Mouse (Mus musculus): Measurements from ENCODE around the gene Skil. TPM values are rescaled to one million over a fixed set of nuclear protein-coding genes. Genes with fewer than 3 reads are reported as not detected.

The Skil gene
- 10 to 100 TPM; 13.6 to 14.0 TPM for total RNA-seq (2021)
- long read RNA-seq, experiment 1, full-length matches to known transcripts: 1 of 3 reads
- long read RNA-seq, experiment 1, partial matches to known transcripts: 1 of 3 reads
- long read RNA-seq, experiment 1, other reads (novel, unspliced or antisense): 1 of 3 reads
- long read RNA-seq, experiment 2, full-length matches to known transcripts: 1 of 2 reads
- long read RNA-seq, experiment 2, partial matches to known transcripts: 0 of 2 reads
- long read RNA-seq, experiment 2, other reads (novel, unspliced or antisense): 1 of 2 reads

DNA sequence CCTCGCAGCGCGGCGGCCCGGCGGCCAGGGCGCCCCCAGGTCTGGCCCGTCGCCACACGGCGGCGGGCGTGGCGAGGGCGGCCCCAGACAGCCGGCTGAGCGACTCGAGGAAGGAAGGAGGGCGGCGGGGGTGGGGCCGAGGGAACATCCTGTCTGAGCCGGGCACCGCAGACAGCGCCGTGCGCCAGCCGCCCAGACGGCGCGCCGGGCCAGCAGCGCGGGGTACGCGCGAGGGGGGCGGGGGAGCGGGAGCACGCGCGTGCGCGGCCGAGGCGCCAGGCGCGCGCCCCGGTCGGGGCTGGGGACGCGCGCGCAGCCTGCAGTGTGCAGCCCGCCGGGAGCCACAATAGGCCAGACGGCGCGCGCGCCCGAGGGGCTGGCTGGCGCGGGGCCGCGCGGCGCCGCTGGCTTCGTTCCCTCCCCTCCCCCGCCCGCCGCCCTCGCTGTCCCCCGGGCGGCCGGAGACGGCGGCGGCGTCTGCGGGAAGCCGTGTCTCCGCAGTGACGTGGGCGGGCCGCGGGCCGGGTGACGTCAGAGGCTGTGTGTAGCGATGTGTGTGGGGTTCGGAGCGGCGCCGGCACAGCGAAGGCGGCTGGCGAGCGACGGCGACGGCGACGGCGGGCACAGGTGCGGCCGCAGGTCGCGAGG lies at the start of gene Skil:
TSS of gene Skil (plus strand) at position 528 of the 648 bp plus-strand sequence.
- peak; percentile 94 to 97 for DNase-seq

GRCm38 (mm10) chr3:31047263-31047662 lies 47.6 kb upstream of the Skil start:
- peak in 1 of 2 experiments; percentile 18 for DNase-seq

GRCm38 (mm10) chr3:31049087-31049486 lies 45.8 kb upstream of the Skil start:
- DNase-seq: no peak

GRCm38 (mm10) chr3:31050375-31050774 lies 44.5 kb upstream of the Skil start:
- no peak for DNase-seq

DNA sequence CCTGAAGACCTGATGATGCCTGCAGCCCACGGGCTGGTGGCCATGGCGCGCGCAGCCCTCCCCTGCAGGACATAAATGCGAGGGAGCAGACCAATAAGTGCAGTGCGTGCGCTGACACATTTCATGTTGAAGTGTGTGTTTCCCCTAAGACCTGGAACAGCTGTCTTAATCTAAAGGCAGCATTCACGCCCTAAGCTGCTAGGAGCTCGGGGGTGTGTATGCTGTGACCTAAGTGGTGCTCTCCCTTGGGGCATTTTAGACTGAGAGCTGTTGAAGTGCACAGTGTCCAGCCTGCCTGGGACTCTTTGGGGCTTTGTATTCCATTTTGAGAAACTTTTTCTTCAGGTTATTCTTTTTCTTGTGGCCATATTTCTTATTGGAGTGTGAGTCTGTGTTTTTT lies 43.1 kb upstream of the Skil start:
- no peak for DNase-seq

DNA sequence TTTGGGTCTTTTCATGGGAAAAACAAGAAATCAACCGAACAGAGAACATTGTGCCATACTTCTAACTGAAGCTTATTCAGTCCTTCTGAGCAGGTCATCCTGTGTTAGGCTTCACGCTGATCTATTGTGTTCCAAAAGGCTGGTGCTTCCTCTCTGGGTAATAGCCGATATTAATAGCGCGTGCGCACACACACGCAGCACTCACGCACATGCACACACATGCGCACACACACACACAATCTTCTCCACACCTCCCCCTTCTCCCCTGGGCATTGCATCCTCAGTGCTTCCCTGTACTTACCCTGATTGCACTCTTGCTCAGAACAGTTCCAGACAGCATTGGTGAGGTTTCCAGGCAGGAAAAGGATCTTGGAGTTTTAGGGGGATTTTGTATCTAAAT lies 41.7 kb upstream of the Skil start:
- DNase-seq: no peak

DNA sequence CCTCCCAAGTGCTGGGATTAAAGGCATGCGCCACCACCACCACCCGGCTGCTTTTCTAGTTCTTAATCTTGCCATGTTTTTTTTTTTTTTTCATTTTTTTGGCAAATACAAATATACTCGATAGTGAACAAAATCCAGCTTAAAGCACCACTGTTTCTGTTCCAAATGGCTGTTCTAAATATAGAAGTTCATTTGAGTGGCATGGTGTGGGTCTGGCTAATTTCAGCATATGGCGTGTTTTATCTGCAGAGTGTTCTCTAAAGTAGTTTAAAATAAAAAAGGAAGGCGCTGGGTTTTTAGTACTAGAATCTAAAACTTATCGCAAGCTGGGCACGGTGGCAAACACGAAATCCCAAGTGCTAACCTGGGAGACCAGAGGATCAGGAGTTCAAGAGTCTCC lies 40.0 kb upstream of the Skil start:
- peak in 1 of 2 experiments; percentile 7 for DNase-seq

DNA sequence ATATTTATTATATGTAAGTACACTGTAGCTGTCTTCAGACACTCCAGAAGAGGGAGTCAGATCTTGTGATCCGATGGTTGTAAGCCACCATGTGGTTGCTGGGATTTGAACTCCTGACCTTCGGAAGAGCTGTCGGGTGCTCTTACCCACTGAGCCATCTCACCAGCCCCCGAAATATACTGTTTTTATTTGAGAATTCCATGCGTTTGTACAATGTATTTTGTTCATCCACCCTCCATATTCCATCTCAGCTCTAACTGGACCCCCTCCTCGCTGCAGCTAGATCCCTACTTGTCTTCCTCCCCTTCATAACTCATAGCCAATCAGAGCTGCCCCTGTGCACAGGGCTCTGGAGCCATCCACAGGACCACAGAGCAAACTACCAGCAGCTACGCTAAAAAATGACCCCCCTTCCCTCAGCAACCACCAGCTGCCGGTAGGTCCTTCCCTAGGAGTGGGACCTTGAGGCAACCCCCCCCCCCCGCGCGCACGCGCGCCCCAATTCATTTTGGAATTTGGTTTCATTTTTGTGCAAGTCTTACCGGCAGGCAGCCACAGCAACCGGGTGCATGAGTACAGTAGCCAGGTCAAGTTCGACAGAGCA lies 38.7 kb upstream of the Skil start:
- DNase-seq: peak; percentile 44 to 58

DNA sequence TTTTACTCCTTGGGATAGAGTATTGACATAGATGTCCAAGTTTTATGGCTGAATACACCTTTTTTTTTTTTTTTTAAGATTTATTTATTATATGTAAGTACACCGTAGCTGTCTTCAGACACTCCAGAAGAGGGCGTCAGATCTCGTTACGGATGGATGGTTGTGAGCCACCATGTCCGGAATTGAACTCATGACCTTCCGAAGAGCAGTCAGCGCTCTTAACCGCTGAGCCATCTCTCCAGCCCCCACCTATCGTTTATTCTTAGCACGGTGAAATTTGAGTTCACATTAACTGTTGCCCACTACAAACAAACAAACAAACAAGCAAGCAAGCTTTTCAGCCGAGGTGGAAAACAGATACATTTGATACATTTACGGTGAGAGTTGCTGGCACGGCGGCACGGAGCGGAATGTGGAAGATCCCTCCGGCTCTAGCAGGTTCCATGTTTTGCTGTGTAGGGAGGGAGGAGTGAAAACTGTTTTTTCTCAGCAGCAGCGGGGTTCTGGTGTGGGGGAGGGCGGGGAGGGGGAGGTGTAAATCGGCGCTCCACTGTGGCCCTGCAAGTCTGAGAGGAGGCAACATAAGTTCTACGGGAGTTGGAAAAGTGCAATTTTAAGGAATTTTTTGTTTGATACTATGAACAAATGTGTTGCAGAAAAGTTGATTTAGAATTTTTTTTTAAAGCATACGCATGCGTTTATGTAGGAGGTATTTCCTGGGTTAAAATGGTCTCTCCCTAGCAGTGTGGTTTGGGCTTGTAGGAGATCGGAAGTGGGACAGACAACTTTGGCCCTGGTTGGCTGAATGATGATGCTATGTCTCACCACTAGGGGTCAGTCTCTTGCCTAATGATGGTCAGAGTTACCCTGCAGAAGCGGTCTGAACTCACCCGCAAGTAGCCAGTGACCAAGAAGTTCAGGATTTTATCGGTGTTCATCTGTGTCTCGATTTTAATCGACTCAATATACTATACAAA lies 37.9 kb upstream of the Skil start:
- peak; percentile 86 to 93 for DNase-seq

GRCm38 (mm10) chr3:31060745-31061102 lies 34.1 kb upstream of the Skil start:
- no peak for DNase-seq

GRCm38 (mm10) chr3:31061103-31061785 lies 33.6 kb upstream of the Skil start:
- peak; percentile 22 to 44 for DNase-seq

DNA sequence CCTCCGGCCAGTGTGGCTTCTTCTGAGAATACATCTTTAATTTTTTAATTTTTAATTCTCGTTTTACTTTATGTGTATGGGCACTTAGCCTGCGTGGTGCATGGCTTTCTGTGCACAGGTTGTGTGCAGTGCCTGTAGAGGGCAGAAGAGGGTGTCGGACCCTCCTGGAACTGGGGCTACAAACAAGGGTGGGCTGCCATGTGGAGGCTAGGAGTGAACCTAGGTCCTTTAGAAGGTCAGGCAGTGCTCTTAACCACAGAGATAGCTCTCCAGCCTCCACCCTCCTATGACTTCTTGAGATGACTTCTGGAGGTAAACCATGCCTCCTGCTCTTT lies 33.1 kb upstream of the Skil start:
- no peak for DNase-seq

DNA sequence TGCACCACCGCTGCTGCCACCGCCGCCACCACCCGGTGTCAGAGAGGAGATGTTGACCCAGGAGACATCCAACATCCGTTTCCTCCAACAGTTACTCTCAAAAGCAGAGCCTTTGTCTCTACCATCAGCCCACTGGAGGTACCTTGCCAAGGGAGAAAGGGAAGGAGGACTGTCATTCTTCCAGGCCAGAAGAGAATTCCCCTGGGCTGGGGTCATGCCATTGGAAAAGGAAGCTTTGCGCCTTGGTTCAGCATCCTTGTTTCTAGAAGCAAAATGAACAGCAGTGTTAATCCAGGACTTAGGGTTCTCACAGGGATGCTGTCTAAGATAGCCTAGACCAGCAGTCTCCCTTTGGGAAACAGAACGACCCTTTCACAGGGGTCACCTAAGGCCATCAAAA lies 32.5 kb upstream of the Skil start:
- DNase-seq: no peak

DNA sequence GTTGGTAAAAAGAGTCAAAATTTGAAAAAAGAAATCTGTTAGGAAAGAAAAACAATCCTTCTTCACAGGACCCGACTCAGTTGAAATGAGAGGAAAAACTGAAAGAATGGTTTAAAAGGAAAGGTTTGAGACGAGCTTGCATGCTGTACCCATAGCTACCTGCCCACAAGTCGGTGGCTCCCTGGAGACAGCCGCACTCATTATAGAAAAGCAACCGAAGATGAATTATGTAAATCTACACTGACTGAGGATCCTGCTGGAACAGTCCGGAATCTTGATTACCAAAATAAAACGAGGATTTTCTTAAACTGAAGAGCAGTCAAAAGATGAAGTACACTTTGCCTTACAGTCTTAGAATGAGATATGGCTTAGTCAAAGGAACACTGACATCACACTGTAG lies 26.4 kb upstream of the Skil start:
- DNase-seq: no peak

GRCm38 (mm10) chr3:31071804-31072203 lies 23.1 kb upstream of the Skil start:
- DNase-seq: no peak

GRCm38 (mm10) chr3:31075808-31076207 lies 19.1 kb upstream of the Skil start:
- peak; percentile 20 to 49 for DNase-seq

GRCm38 (mm10) chr3:31077068-31077703 lies 17.7 kb upstream of the Skil start:
- no peak for DNase-seq

DNA sequence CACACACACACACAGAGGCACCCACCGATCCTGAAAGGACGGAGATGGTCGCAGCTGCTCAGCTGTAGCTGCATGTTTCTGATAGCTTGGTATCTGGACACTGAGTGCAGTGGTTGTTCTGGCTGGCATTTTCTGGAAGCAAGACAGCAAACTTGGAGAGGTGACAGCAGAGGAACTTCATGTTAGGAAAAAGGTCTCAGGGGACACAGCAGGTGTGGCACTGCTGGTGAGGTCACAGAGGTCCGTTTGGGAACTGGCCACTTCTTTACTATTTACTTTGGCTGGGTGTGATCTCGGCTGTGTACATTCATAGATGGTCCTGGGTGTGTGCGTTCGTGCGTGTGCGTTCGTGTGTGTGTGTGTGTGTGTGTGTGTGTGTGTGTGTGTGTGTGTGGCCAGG lies 15.4 kb upstream of the Skil start:
- DNase-seq: peak; percentile 30 to 45

- peak in 1 of 2 experiments; percentile 19 for DNase-seq
Observed at GRCm38 (mm10) chr3:31080791-31081502, 13.9 kb upstream of the Skil start.

DNA sequence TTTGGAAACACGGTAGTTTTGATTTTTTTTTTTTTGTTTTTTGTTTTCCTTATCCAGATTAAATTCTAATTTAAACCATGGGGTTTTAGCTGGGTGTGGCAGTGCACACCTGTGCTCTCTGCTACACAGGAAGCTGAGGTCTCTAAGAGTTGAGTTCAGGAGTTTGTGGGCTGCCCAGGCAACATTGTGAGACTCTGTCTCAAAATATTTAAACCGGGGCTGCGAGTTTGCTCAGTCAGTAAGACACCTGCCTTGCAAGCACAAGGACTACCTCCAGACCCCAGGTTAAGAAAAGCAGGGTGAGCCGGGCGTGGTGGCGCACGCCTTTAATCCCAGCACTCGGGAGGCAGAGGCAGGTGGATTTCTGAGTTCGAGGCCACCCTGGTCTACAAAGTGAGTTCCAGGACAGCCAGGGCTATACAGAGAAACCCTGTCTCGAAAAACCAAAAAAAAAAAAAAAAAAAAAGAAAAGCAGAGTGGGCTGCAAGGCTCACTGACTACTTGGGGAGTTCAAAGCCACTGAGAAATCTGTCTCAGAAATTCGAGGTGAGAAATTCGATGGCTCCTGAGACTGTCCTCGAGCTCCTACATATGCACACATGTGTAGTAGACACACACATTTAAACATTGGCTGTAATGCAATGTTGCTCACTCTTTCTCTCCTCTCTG lies 11.9 kb upstream of the Skil start:
- no peak for DNase-seq
